Mouse (Mus musculus): ENCODE measurements around the gene Tulp1.

DNA sequence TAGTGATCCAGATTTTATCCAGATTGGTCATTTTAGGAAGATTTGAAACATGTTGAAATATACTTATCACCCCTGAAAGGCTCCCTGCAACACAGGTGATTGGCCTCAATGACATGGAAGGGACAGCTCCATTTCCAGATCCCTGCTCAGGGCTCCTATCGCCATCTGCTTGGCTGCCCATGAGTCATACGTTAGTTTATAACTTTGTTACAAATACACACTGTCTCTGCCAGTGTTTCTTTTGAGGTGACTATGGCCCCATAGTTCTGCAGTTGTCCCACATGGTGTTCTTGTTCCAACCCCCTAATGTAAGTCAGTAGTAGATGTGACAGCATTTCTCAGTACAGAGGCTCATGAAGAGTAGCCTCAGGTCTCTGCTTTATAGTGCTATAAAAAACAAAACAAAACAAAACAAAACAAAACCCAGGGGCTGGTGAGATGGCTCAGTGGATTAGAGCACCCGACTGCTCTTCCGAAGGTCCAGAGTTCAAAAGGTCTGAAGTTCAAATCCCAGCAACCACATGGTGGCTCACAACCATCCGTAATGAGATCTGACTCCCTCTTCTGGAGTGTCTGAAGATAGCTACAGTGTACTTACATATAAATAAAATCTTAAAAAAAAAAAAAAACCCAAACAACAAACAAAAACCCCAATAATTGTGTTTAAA is 43.4 kb upstream of the Tulp1 start:
- TF ChIP-seq CTCF (IDR thresholded peaks at IDR 0.05; ENCODE audit: extremely low read depth, insufficient read length, insufficient replicate concordance, low read depth, low read length) (no peak), POLR2A (IDR thresholded peaks at IDR 0.05; ENCODE audit: low read depth, low read length) (no peak)

Data from small intestine, adult 2 months (tissue).